Mouse (Mus musculus): ENCODE data around the gene Ctnnal1. TPM values are rescaled to one million over a fixed set of nuclear protein-coding genes. Genes with fewer than 3 reads are reported as not detected.

The Ctnnal1 gene
- polyA plus RNA-seq, 1 experiment from 2014 or later, result 12.7 TPM

DNA sequence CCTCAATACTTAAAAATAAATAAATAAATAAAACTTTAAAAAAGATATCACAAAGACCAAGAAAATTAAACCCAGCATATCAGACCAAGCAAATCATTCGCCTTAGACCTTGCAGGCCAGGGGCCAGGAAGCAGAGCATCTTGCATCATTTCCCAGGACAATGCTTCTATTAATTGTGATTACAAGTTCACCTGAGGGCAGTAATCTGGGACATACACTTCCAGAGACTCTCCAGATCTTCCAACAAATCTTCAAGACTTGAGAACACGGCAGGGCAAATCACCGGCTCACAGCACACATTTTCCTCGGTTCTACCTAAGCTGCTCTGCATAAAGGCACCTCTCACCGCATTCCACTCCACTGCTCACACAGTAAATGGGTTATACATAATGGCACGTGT lies 16.9 kb downstream of the Ctnnal1 start:
- Histone ChIP-seq H3K9me3 (replicated peaks; ENCODE audit: control insufficient read depth, low read length, poor library complexity, severe bottlenecking) (no peaks in the 10 kb centered on the region), H3K4me2 (ENCODE audit: low read length) (no peak overlapping the region), H3K4me3 (ENCODE audit: low read depth, low read length) (no peak overlapping the region), H3K27me3 (ENCODE audit: control insufficient read depth, insufficient read depth, low read depth, low read length) (no peaks in the 10 kb centered on the region), H3K27ac (ENCODE audit: low read length) (no peak overlapping the region), H3K4me1 (ENCODE audit: control insufficient read depth, insufficient read depth, low read length) (no peaks in the 10 kb centered on the region; the same call in 1 of the 2 replicates), H3K36me3 (ENCODE audit: control insufficient read depth, insufficient read depth, low read length) (peaks cover 7% of the 10 kb centered on the region), H3K9ac (ENCODE audit: low read depth, low read length) (no peak overlapping the region)
- WGBS, result 88% methylated on average over 6 of the region's 6 CpGs
- ATAC-seq, result no peak

DNA sequence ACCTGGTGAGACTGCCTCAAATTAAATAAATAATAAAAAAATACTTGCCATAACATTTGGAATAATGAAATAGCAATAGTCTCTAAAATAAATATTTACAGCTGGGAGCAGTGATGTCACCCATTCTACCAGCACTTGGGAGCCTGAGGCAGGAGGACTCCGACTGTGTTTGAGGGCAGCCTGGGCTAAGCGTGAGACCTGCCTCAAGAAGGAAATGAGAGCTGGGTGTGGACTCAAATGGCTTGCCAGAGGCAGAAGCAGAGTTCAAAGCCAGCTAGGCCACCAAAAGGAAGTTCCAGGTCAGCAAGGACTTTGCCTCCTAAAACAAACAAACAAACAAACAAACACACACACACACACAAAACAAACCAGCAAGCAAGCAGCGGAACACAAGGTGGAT lies 17.6 kb downstream of the Ctnnal1 start:
- H3K4me3 ChIP-seq (ENCODE audit: low read depth, low read length), result no peak overlapping the region
- no peak overlapping the region for H3K27ac ChIP-seq (ENCODE audit: low read length)
- H3K9ac ChIP-seq (ENCODE audit: low read depth, low read length), result no peak overlapping the region
- no peaks in the 10 kb centered on the region for H3K27me3 ChIP-seq (ENCODE audit: control insufficient read depth, insufficient read depth, low read depth, low read length)
- H3K4me2 ChIP-seq (ENCODE audit: low read length), result no peak overlapping the region
- 92% methylated on average over 3 of the region's 3 CpGs for WGBS
- ATAC-seq, result no peak
- no peaks in the 10 kb centered on the region; the same call in 1 of the 2 replicates for H3K4me1 ChIP-seq (ENCODE audit: control insufficient read depth, insufficient read depth, low read length)
- peaks cover 7% of the 10 kb centered on the region for H3K36me3 ChIP-seq (ENCODE audit: control insufficient read depth, insufficient read depth, low read length)
- H3K9me3 ChIP-seq (replicated peaks; ENCODE audit: control insufficient read depth, low read length, poor library complexity, severe bottlenecking), result no peaks in the 10 kb centered on the region

DNA sequence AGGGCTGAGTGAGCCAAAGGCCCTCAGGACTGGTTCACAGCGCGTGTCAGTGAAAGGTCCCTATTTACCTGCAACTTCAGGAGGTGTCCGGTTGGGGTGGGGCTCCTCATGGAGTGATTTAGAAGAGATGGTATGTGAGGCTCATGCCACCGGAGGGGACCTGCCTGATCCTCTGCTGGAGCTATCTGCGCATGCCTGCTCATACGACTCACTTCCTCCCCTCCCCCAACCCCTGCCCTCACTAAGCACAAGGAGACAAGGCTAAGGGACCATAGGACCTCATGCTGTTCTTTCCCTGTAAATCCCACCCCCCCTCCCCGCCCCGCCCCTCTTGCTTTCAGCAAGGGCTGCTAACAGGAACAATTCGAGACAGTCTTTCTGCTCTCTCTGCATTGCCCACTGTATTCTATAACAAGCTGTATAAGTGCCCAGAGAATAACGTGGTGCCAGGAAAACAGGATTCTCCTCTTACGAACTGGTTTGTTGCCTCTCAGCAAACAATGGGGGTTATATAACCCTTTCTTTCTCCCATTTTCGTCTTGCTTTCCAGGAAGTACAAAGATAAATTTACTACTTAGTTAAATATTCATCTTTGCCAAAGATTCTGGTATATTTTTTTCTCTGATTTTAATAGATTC lies 19.0 kb downstream of the Ctnnal1 start:
- Histone ChIP-seq H3K4me3 (ENCODE audit: low read depth, low read length) (no peak overlapping the region), H3K27ac (ENCODE audit: low read length) (no peak overlapping the region)
- no peak for ATAC-seq

DNA sequence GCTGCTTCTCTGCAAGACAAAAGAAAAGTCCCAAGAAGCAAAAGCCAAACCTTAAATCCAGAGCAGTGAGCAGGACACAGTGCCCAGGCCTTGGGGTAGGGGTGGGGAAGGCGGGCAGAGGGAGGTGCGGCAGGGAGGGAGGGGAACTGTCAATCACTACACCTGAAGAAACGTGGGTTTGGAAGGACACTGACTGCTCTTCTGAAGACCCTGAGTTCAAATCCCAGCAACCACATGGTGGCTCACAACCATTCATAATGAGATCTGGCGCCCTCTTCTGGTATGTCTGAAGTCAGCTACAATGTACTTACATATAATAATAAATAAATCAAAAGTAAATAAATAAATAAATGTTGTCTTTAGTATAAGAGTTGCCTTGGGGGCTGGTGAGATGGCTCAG lies 20.1 kb downstream of the Ctnnal1 start:
- no peak for ATAC-seq
- Histone ChIP-seq H3K27ac (ENCODE audit: low read length) (no peak overlapping the region), H3K27me3 (ENCODE audit: control insufficient read depth, insufficient read depth, low read depth, low read length) (no peaks in the 10 kb centered on the region), H3K9ac (ENCODE audit: low read depth, low read length) (no peak overlapping the region), H3K4me1 (ENCODE audit: control insufficient read depth, insufficient read depth, low read length) (no peaks in the 10 kb centered on the region), H3K36me3 (ENCODE audit: control insufficient read depth, insufficient read depth, low read length) (peaks cover 14% of the 10 kb centered on the region), H3K4me2 (ENCODE audit: low read length) (no peak overlapping the region), H3K4me3 (ENCODE audit: low read depth, low read length) (no peak overlapping the region), H3K9me3 (replicated peaks; ENCODE audit: control insufficient read depth, low read length, poor library complexity, severe bottlenecking) (no peaks in the 10 kb centered on the region)
- 96% methylated on average over 4 of the region's 4 CpGs for WGBS

More for the DNA sequence above, 19.0 kb downstream of the Ctnnal1 start:
- peaks cover 7% of the 10 kb centered on the region for H3K36me3 ChIP-seq (ENCODE audit: control insufficient read depth, insufficient read depth, low read length)
- no peak overlapping the region for H3K9ac ChIP-seq (ENCODE audit: low read depth, low read length)
- H3K4me1 ChIP-seq (ENCODE audit: control insufficient read depth, insufficient read depth, low read length), result no peaks in the 10 kb centered on the region; the same call in 1 of the 2 replicates
- WGBS, result 62% methylated on average over 12 of the region's 12 CpGs
- no peak overlapping the region for H3K4me2 ChIP-seq (ENCODE audit: low read length)
- H3K27me3 ChIP-seq (ENCODE audit: control insufficient read depth, insufficient read depth, low read depth, low read length), result no peaks in the 10 kb centered on the region
- no peaks in the 10 kb centered on the region for H3K9me3 ChIP-seq (replicated peaks; ENCODE audit: control insufficient read depth, low read length, poor library complexity, severe bottlenecking)

DNA sequence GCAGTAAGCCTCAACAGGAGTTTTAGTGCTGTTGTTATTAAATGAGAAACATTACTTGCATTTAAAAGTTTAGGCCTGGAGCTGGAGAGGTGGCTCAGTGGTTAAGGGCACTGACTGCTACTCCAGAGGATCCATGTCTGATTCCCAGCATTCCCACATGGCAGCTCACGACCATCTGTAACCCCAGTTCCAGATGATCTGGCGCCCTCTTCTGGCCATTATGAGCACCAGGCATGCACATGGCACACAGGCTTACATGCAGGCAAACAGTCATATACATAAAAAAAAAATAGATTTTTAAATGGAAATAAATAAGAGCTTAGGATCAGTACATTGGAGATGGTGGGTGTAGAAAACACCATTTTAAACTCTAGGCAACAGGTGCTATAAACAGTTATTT lies 21.0 kb downstream of the Ctnnal1 start:
- no peak overlapping the region for H3K4me2 ChIP-seq (ENCODE audit: low read length)
- ATAC-seq, result no peak
- 97% methylated on average over 2 of the region's 2 CpGs for WGBS
- no peaks in the 10 kb centered on the region for H3K4me1 ChIP-seq (ENCODE audit: control insufficient read depth, insufficient read depth, low read length)
- no peak overlapping the region for H3K4me3 ChIP-seq (ENCODE audit: low read depth, low read length)
- H3K27me3 ChIP-seq (ENCODE audit: control insufficient read depth, insufficient read depth, low read depth, low read length), result no peaks in the 10 kb centered on the region
- peaks cover 14% of the 10 kb centered on the region for H3K36me3 ChIP-seq (ENCODE audit: control insufficient read depth, insufficient read depth, low read length)
- no peaks in the 10 kb centered on the region for H3K9me3 ChIP-seq (replicated peaks; ENCODE audit: control insufficient read depth, low read length, poor library complexity, severe bottlenecking)
- no peak overlapping the region for H3K9ac ChIP-seq (ENCODE audit: low read depth, low read length)
- H3K27ac ChIP-seq (ENCODE audit: low read length), result no peak overlapping the region

DNA sequence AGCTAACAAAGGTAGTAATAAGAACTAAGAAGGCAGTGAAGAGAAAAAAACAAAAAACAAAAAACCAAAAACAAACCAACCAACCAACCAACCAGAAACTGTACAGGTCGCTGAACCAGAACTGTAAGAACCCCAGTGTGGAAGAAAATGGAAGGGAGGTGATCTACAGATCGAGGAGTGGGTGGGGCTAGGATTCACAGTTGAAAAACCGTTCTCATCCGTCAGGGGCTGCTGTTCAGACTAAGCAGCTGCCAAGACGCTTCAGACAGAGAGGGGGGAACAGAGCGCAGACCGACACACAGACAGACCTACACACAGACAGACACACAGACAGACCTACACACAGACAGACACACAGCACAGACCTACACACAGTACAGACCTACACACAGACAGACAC lies 22.5 kb downstream of the Ctnnal1 start:
- no peak for ATAC-seq

DNA sequence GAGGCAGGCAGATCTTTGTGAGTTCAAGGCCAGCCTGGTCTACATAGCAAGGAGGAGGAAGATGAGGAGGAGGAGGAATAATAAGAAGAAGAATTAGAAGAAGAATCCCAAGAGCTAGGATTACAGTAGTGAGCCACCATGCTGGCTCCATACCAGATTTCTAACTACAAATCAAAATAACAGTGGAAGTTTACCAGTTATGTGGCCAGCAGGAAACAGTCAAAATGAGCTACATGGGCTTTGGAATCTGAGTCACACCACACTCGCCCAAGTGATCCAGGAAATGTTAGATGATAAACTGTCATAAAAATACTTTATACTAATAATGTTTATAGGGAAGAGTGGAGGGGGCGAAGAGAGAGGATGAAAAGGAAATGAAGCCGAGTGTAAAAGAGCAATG lies 24.7 kb downstream of the Ctnnal1 start:
- whole genome bisulfite sequencing, result 94% methylated on average over 3 of the region's 3 CpGs
- H3K36me3 ChIP-seq (ENCODE audit: control insufficient read depth, insufficient read depth, low read length), result peaks cover 14% of the 10 kb centered on the region
- H3K9me3 ChIP-seq (replicated peaks; ENCODE audit: control insufficient read depth, low read length, poor library complexity, severe bottlenecking), result no peaks in the 10 kb centered on the region
- no peaks in the 10 kb centered on the region for H3K27me3 ChIP-seq (ENCODE audit: control insufficient read depth, insufficient read depth, low read depth, low read length)
- H3K4me3 ChIP-seq (ENCODE audit: low read depth, low read length), result no peak overlapping the region
- no peak overlapping the region for H3K4me2 ChIP-seq (ENCODE audit: low read length)
- H3K27ac ChIP-seq (ENCODE audit: low read length), result no peak overlapping the region
- no peak for ATAC-seq
- H3K9ac ChIP-seq (ENCODE audit: low read depth, low read length), result no peak overlapping the region
- no peaks in the 10 kb centered on the region for H3K4me1 ChIP-seq (ENCODE audit: control insufficient read depth, insufficient read depth, low read length)

More for the DNA sequence above, 22.5 kb downstream of the Ctnnal1 start:
- 77% methylated on average over 7 of the region's 7 CpGs for WGBS
- H3K27me3 ChIP-seq (ENCODE audit: control insufficient read depth, insufficient read depth, low read depth, low read length), result no peaks in the 10 kb centered on the region
- H3K27ac ChIP-seq (ENCODE audit: low read length), result no peak overlapping the region
- H3K9me3 ChIP-seq (replicated peaks; ENCODE audit: control insufficient read depth, low read length, poor library complexity, severe bottlenecking), result no peaks in the 10 kb centered on the region
- no peak overlapping the region for H3K4me2 ChIP-seq (ENCODE audit: low read length)
- H3K36me3 ChIP-seq (ENCODE audit: control insufficient read depth, insufficient read depth, low read length), result peaks cover 14% of the 10 kb centered on the region
- no peak overlapping the region for H3K4me3 ChIP-seq (ENCODE audit: low read depth, low read length)
- H3K4me1 ChIP-seq (ENCODE audit: control insufficient read depth, insufficient read depth, low read length), result no peaks in the 10 kb centered on the region
- no peak overlapping the region for H3K9ac ChIP-seq (ENCODE audit: low read depth, low read length)

DNA sequence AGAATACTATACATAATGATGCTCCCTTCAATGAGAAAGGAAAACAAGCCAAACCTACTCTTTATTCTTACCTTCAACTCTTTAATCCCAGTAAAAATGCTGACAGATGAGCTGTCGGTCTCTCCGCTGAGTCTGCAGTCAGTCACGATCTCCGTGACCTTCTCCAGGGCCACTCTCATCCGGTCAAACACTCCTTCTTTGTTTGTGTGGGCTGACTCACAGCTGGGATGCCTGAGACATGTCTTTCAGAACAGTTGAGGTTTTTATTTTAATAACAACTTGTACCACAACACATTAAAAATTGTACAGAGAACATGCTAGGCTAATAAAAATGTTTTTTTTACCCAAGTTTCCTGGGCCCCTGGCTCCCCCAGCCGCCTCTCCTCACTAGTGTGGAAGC lies 27.3 kb downstream of the Ctnnal1 start:
- WGBS, result 76% methylated on average over 6 of the region's 6 CpGs
- no peak overlapping the region for H3K27ac ChIP-seq (ENCODE audit: low read length)
- no peak overlapping the region for H3K9ac ChIP-seq (ENCODE audit: low read depth, low read length)
- peaks cover 10% of the 10 kb centered on the region for H3K36me3 ChIP-seq (ENCODE audit: control insufficient read depth, insufficient read depth, low read length)
- H3K4me1 ChIP-seq (ENCODE audit: control insufficient read depth, insufficient read depth, low read length), result no peaks in the 10 kb centered on the region
- H3K4me2 ChIP-seq (ENCODE audit: low read length), result no peak overlapping the region
- no peaks in the 10 kb centered on the region for H3K9me3 ChIP-seq (replicated peaks; ENCODE audit: control insufficient read depth, low read length, poor library complexity, severe bottlenecking)
- no peak for ATAC-seq
- H3K4me3 ChIP-seq (ENCODE audit: low read depth, low read length), result no peak overlapping the region
- no peaks in the 10 kb centered on the region for H3K27me3 ChIP-seq (ENCODE audit: control insufficient read depth, insufficient read depth, low read depth, low read length)

DNA sequence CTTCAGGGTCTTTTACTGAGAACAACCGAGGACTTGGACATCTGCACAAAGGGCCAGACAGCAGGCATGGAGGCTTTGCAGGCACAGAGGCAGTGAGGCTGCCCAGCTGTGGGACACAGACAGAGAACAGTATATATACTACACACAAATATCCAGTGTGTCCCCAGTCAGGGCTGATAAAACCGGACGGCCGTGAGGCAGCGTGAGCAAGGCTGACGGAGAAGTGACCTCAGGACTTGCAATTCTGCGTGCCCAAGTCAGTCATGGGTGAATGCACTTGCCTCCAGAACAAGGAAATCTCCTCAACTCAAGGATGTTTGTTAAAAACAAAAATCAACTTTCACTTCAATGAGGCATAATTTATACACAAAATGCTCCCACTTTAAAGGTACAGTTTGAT lies 33.0 kb downstream of the Ctnnal1 start:
- no peak for ATAC-seq
- 89% methylated on average over 7 of the region's 7 CpGs for WGBS
- H3K27me3 ChIP-seq (ENCODE audit: control insufficient read depth, insufficient read depth, low read depth, low read length), result no peaks in the 10 kb centered on the region
- no peaks in the 10 kb centered on the region; the same call in 1 of the 2 replicates for H3K4me1 ChIP-seq (ENCODE audit: control insufficient read depth, insufficient read depth, low read length)
- H3K27ac ChIP-seq (ENCODE audit: low read length), result no peak overlapping the region
- no peaks in the 10 kb centered on the region for H3K9me3 ChIP-seq (replicated peaks; ENCODE audit: control insufficient read depth, low read length, poor library complexity, severe bottlenecking)
- H3K36me3 ChIP-seq (ENCODE audit: control insufficient read depth, insufficient read depth, low read length), result peaks cover 20% of the 10 kb centered on the region
- H3K4me3 ChIP-seq (ENCODE audit: low read depth, low read length), result no peak overlapping the region
- H3K4me2 ChIP-seq (ENCODE audit: low read length), result no peak overlapping the region
- H3K9ac ChIP-seq (ENCODE audit: low read depth, low read length), result no peak overlapping the region

All from midbrain, embryonic 16.5 days (tissue).